Mouse (Mus musculus) midbrain, embryonic 15.5 days (tissue): Measurements from ENCODE around the gene Dph2. TPM values are rescaled to one million over a fixed set of nuclear protein-coding genes. Genes with fewer than 3 reads are reported as not detected.

Experiments used
- ATAC-seq: fragments of 200-750 bp; cut with Nextera tagmentation; replicated peaks from 2 replicates; pipeline ENCODE4 v1.8.0; 2017; ENCODE audit warnings: moderate TSS enrichment
- H3K27ac ChIP-seq: fragments of 300-500 bp; sonication (generic); 2 replicates; pipeline ENCODE4 v1.5.1; 2015; ENCODE audit warnings: mild to moderate bottlenecking, inconsistent platforms
- H3K27me3 ChIP-seq: fragments of 300-500 bp; sonication (generic); replicated peaks from 2 replicates; pipeline ENCODE4 v1.6.1; 2015; ENCODE audit warnings: inconsistent platforms
- H3K36me3 ChIP-seq: fragments of 300-500 bp; sonication (generic); replicated peaks from 2 replicates; pipeline ENCODE4 v1.6.1; 2015; ENCODE audit warnings: inconsistent platforms
- H3K4me1 ChIP-seq: fragments of 300-500 bp; sonication (generic); 2 replicates; pipeline ENCODE4 v1.6.1; 2015; ENCODE audit warnings: inconsistent platforms
- H3K4me2 ChIP-seq: fragments of 300-500 bp; sonication (generic); 2 replicates; pipeline ENCODE4 v1.6.1; 2015; ENCODE audit warnings: inconsistent platforms, mild to moderate bottlenecking, moderate library complexity
- H3K4me3 ChIP-seq: fragments of 300-500 bp; sonication (generic); 2 replicates; pipeline ENCODE4 v1.5.1; 2015; ENCODE audit warnings: mild to moderate bottlenecking, inconsistent platforms
- H3K9ac ChIP-seq: fragments of 300-500 bp; sonication (generic); 2 replicates; pipeline ENCODE4 v1.6.1; 2015; ENCODE audit warnings: mild to moderate bottlenecking, inconsistent platforms
- H3K9me3 ChIP-seq: fragments of 300-500 bp; sonication (generic); 2 replicates; pipeline ENCODE4 v1.6.1; 2016; ENCODE audit warnings: inconsistent platforms
- WGBS: fragments of 180-500 bp; shearing (Covaris S2); methylation state at CpG from one replicate; pipeline ENCODE4 v1.1.7; 2015; ENCODE audit warnings: mixed read lengths; 5-methylcytosine and 5-hydroxymethylcytosine counted together
- polyA plus RNA-seq: library from polyadenylated mRNA; unstranded; fragments of >200 nt; fragmentation: Nextera tagmentation; extraction: Ambion mirVana; gene quantifications from 2 replicates; pipeline ENCODE4 v1.2.1, GENCODE M21; 2015

Dph2 gene
- polyA plus RNA-seq, 1 experiment from 2014 or later, result 24.0 TPM

GRCm38 (mm10) chr4:117885994-117886393, 5.8 kb downstream of the Dph2 start:
- Histone ChIP-seq H3K27ac (no peak overlapping the region), H3K9ac (no peak overlapping the region), H3K4me1 (peaks cover 58% of the 10 kb centered on the region), H3K9me3 (no peaks in the 10 kb centered on the region), H3K27me3 (no peaks in the 10 kb centered on the region), H3K4me3 (peak overlapping the region; percentile 69), H3K4me2 (peak overlapping the region; percentile 82), H3K36me3 (peaks cover 8% of the 10 kb centered on the region; the same call in 1 of the 2 replicates)
- no peak for ATAC-seq
- 80% methylated on average over 9 of the region's 9 CpGs for WGBS

DNA sequence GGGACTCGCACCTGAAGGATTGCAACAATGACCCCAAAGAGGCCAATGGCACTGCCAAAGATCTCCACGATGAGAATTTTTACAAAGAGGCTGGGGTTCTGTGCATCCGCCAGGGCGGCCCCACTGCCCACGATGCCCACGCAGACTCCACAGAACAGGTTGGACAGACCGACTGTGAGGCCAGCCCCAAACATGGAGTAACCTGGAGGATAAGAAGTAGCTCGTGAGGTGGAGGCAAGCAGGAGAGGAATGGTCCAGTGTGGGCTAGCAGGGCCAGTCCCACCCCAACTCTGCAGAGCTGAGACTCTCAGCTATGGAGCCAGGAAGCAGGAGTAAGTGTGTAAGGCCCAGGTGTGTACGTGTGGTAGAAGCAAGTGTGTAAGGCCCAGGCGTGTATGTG, 6.7 kb downstream of the Dph2 start:
- WGBS, result 94% methylated on average over 10 of the region's 10 CpGs

DNA sequence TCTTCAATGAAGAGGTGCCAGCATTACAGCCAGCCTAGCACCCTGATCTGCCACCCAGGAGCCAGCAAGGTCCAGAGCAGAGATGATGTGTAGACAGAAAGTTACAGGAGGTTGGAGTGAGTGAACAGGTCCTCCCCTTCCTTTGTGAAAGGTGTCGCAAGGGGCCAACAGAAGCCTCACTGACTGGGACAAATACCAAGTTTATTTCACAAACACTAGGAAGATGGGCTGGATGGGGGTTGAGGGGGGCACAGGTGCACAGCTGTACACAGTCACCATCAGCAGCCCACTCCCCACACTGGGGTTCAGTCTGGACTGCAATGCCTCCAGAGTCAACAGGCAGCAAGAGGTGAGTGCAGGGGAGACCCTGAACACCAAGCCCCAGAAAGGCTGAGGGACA, 7.7 kb downstream of the Dph2 start:
- Histone ChIP-seq H3K4me1 (peaks cover 67% of the 10 kb centered on the region), H3K27me3 (no peaks in the 10 kb centered on the region), H3K4me2 (peak overlapping the region; percentile 91), H3K9ac (peak overlapping the region; percentile 88; the same call in 1 of the 2 replicates), H3K27ac (no peak overlapping the region), H3K4me3 (peak overlapping the region; percentile 88), H3K9me3 (no peaks in the 10 kb centered on the region), H3K36me3 (peaks cover 12% of the 10 kb centered on the region; the same call in 1 of the 2 replicates)
- no peak for ATAC-seq
- 92% methylated on average over 1 of the region's 1 CpGs for WGBS

More for the DNA sequence above, 6.7 kb downstream of the Dph2 start:
- ATAC-seq, result no peak
- H3K9ac ChIP-seq, result no peak overlapping the region
- no peak overlapping the region for H3K27ac ChIP-seq
- peaks cover 12% of the 10 kb centered on the region; the same call in 1 of the 2 replicates for H3K36me3 ChIP-seq
- no peaks in the 10 kb centered on the region for H3K27me3 ChIP-seq
- peaks cover 61% of the 10 kb centered on the region for H3K4me1 ChIP-seq
- no peak overlapping the region for H3K4me3 ChIP-seq
- H3K9me3 ChIP-seq, result no peaks in the 10 kb centered on the region
- H3K4me2 ChIP-seq, result no peak overlapping the region

DNA sequence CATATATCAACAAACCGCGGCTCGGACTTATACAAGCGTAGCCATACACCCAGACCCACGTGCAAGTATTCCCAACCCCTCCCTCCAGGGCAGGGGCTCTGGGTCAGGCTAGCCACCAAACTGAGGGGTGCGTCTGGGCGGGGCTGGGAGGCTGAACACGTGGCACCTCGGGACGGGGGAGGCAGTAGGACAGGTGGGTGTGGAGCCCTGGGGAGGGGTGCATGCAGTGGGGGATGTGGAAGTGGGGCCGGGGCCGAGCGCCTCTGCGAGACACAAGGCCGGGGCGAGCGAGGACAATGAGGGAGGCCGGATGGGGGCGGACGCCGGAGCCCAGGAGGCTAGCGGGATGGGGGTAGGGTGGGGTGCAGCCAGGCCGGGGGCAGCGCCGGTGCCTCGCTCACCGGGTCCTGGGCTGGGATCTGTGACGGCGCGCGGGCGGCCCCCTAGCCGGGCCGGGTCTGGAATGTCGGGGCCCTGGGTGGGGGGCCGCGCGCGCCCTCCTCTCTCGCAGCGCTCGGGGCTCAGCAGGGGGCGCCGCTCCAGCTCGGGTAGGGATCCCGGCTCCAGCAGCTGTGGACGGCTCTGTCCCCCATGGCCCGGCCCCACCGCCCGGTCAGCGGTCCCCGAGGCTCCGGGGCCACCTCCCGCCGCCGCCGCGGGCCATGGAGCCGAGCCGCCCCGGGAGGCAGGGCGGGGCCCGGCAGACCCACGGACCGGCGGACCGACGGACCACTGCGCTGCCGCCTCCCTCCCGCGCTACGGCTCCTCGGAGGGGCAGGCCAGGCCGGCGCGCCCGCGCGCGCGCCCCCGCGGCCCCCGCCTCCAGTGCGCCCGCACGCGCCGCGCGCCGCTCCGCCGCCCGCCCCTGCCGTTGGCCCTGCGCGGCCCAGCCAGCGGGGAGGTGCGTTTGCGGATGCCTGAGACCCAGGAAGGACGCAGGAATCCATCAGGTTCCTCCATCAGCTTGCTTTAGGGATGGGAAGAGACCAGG, 8.8 kb downstream of the Dph2 start, which contains the start of gene B4galt2:
Gene B4galt2, minus strand, starts transcription at position 787 of the 991 bp plus-strand sequence.
- H3K4me1 ChIP-seq, result peaks cover 67% of the 10 kb centered on the region
- peak within 1 kb of the TSS; percentile 91 for H3K4me2 ChIP-seq
- peak within 1 kb of the TSS; percentile 88 for H3K4me3 ChIP-seq
- H3K9ac ChIP-seq, result peak within 1 kb of the TSS; percentile 88
- peaks cover 15% of the 10 kb centered on the region; the same call in 1 of the 2 replicates for H3K36me3 ChIP-seq
- no peaks in the 10 kb centered on the region for H3K27me3 ChIP-seq
- peak; percentile 38 for ATAC-seq
- peak within 1 kb of the TSS; percentile 86 for H3K27ac ChIP-seq
- under 1% methylated on average over 76 of the region's 103 CpGs for WGBS
- H3K9me3 ChIP-seq, result no peaks in the 10 kb centered on the region

GRCm38 (mm10) chr4:117878703-117879102, 13.1 kb downstream of the Dph2 start:
- Histone ChIP-seq H3K27ac (no peak overlapping the region), H3K9ac (no peak overlapping the region)

GRCm38 (mm10) chr4:117878301-117878700, 13.5 kb downstream of the Dph2 start:
- Histone ChIP-seq H3K27ac (no peak overlapping the region), H3K9ac (no peak overlapping the region)

More at GRCm38 (mm10) chr4:117878703-117879102, 13.1 kb downstream of the Dph2 start:
- no peaks in the 10 kb centered on the region for H3K9me3 ChIP-seq
- H3K4me3 ChIP-seq, result no peak overlapping the region
- no peaks in the 10 kb centered on the region for H3K27me3 ChIP-seq
- H3K4me2 ChIP-seq, result no peak overlapping the region
- H3K4me1 ChIP-seq, result peaks cover 34% of the 10 kb centered on the region
- WGBS, result 82% methylated on average over 5 of the region's 5 CpGs
- peaks cover 25% of the 10 kb centered on the region for H3K36me3 ChIP-seq
- no peak for ATAC-seq

GRCm38 (mm10) chr4:117873615-117874014, 18.2 kb downstream of the Dph2 start:
- no peaks in the 10 kb centered on the region for H3K9me3 ChIP-seq
- peaks cover 6% of the 10 kb centered on the region for H3K4me1 ChIP-seq
- no peak overlapping the region for H3K4me3 ChIP-seq
- H3K27ac ChIP-seq, result no peak overlapping the region
- H3K36me3 ChIP-seq, result peaks cover 25% of the 10 kb centered on the region
- ATAC-seq, result no peak
- no peaks in the 10 kb centered on the region for H3K27me3 ChIP-seq
- H3K9ac ChIP-seq, result no peak overlapping the region
- WGBS, result 90% methylated on average over 9 of the region's 9 CpGs
- no peak overlapping the region for H3K4me2 ChIP-seq

More at GRCm38 (mm10) chr4:117878301-117878700, 13.5 kb downstream of the Dph2 start:
- 76% methylated on average over 10 of the region's 10 CpGs for WGBS
- Histone ChIP-seq H3K4me3 (no peak overlapping the region), H3K36me3 (peaks cover 29% of the 10 kb centered on the region), H3K4me2 (no peak overlapping the region), H3K27me3 (no peaks in the 10 kb centered on the region), H3K4me1 (peaks cover 31% of the 10 kb centered on the region), H3K9me3 (no peaks in the 10 kb centered on the region)
- no peak for ATAC-seq

DNA sequence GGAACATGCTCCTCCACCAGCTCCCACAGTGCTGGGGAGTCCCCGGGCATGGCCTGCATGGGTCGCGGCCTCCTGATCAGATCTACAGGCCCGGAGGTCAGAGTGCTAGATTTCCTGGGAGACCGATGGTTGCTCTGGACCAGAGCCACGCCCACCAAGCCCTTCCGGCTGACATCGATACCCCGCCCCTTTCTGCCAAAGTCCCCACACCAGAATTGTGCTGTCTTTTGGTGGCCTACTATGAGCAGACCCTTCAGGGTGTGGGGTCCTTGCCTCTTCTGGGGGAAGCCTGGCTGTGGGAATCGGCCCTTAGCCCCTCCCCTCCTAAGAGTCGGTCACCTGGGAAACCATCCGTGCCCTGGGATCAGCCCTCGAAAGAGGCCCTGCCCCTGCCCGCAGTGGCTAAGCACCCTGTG, 19.4 kb downstream of the Dph2 start, which contains the start of gene Ccdc24:
Gene Ccdc24, minus strand, starts transcription at position 87 of the 416 bp plus-strand sequence.
- H3K9me3 ChIP-seq, result no peaks in the 10 kb centered on the region
- no peak within 1 kb of the TSS for H3K4me3 ChIP-seq
- WGBS, result 4% methylated on average over 14 of the region's 14 CpGs
- H3K36me3 ChIP-seq, result peaks cover 22% of the 10 kb centered on the region
- peaks cover 13% of the 10 kb centered on the region for H3K4me1 ChIP-seq
- peak within 1 kb of the TSS; percentile 13; the same call in 1 of the 2 replicates for H3K4me2 ChIP-seq
- no peaks in the 10 kb centered on the region for H3K27me3 ChIP-seq
- no peak for ATAC-seq
- H3K9ac ChIP-seq, result no peak within 1 kb of the TSS
- H3K27ac ChIP-seq, result no peak within 1 kb of the TSS

DNA sequence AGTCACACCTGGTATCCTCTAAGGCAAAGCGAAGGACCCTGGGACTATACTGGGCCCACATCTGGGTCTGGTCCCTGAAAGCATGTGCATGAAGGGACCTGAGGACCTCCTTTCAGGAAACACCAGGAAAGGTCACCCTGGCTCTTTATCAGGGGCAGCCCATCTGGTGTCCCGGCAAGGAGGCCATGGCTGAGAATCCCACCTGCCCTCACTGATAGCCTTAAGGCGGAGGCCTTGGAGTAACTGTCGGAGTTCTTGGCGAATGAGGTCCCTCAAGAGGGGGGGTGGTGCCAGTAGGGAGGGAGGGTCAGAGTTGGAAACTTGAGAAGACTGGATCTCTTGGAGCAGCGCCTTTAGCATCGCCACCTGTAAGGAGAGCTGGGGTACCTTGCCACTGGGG, 20.0 kb downstream of the Dph2 start:
- Histone ChIP-seq H3K27ac (no peak overlapping the region), H3K36me3 (peaks cover 15% of the 10 kb centered on the region), H3K27me3 (no peaks in the 10 kb centered on the region), H3K4me2 (no peak overlapping the region), H3K4me3 (no peak overlapping the region), H3K9ac (no peak overlapping the region), H3K9me3 (no peaks in the 10 kb centered on the region), H3K4me1 (peaks cover 13% of the 10 kb centered on the region)
- 70% methylated on average over 7 of the region's 7 CpGs for WGBS
- no peak for ATAC-seq

- Histone ChIP-seq H3K9me3 (no peaks in the 10 kb centered on the region), H3K27ac (no peak overlapping the region), H3K4me3 (no peak overlapping the region), H3K4me2 (no peak overlapping the region), H3K9ac (no peak overlapping the region), H3K27me3 (no peaks in the 10 kb centered on the region), H3K4me1 (peaks cover 17% of the 10 kb centered on the region), H3K36me3 (peaks cover 10% of the 10 kb centered on the region; the same call in 1 of the 2 replicates)
- WGBS, result 71% methylated on average over 1 of the region's 1 CpGs
- no peak for ATAC-seq
Measured at GRCm38 (mm10) chr4:117870437-117870836, 21.4 kb downstream of the Dph2 start.

GRCm38 (mm10) chr4:117869317-117869716, 22.5 kb downstream of the Dph2 start:
- Histone ChIP-seq H3K9me3 (no peaks in the 10 kb centered on the region), H3K36me3 (peaks cover 6% of the 10 kb centered on the region; the same call in 1 of the 2 replicates), H3K27me3 (no peaks in the 10 kb centered on the region), H3K4me1 (peaks cover 17% of the 10 kb centered on the region), H3K4me2 (no peak overlapping the region), H3K27ac (no peak overlapping the region), H3K4me3 (no peak overlapping the region), H3K9ac (no peak overlapping the region)
- ATAC-seq, result no peak
- 71% methylated on average over 9 of the region's 9 CpGs for WGBS

GRCm38 (mm10) chr4:117867823-117868222, 24.0 kb downstream of the Dph2 start:
- peaks cover 21% of the 10 kb centered on the region for H3K4me1 ChIP-seq
- WGBS, result 14% methylated on average over 24 of the region's 24 CpGs
- no peaks in the 10 kb centered on the region for H3K36me3 ChIP-seq
- no peak overlapping the region for H3K4me2 ChIP-seq
- H3K9ac ChIP-seq, result no peak overlapping the region
- ATAC-seq, result peak; percentile 16; the same call in 1 of the 2 replicates
- H3K4me3 ChIP-seq, result no peak overlapping the region
- no peaks in the 10 kb centered on the region for H3K27me3 ChIP-seq
- H3K27ac ChIP-seq, result no peak overlapping the region
- H3K9me3 ChIP-seq, result no peaks in the 10 kb centered on the region
